10 mouse cellular contexts compared by ENCODE assay signal in the genomic region with DNA sequence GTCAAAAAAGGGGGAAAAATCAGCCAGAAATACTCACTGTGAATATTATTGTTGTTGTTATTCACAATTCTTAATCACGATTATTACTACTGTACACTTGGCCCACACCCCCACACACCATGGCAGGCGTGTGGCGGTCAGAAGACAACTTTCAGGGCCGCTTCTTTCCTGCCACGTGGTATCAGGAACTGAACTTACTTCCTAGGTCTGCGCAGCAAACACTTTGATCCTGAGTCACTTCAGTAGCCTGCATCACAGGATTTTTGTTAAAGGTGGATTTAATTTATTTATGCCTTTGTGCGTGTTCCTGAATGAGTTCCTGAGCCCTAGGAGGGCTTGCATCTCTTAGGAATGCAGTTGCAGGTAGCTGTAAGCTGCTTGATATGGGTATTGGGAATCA.
"Had no signal": no experiment of that assay in that cellular context is flagged by ENCODE, and none has a peak within 500 bp of the region (broad histone marks: within the 10 kb centered on the region; RNA-seq: fewer than 3 reads in every experiment).

No protein-coding gene starts in this region.

- DNase-seq: lung, adult 18-20 months; midbrain, embryonic 14.5 days; retina, postnatal 1 day; right cerebral cortex, adult 18-20 months; right cerebral cortex, postnatal 25 days; right cerebral cortex, postnatal 4 days; spleen, adult 18-20 months; thymus, adult 18-20 months; thymus, postnatal 14 days; thymus, postnatal 36 days had no signal
